Mouse (Mus musculus) intestine, postnatal 0 days (tissue): Measurements from ENCODE around the gene Calm2. TPM values are rescaled to one million over a fixed set of nuclear protein-coding genes. Genes with fewer than 3 reads are reported as not detected.
A peak's percentile ranks its signal among the peaks of the same experiment; 100 is the strongest.

Experiments used
- ATAC-seq: fragments of 200-750 bp; cut with Nextera tagmentation; 2 replicates; pipeline ENCODE4 v1.8.0; 2017; ENCODE audit warnings: mild to moderate bottlenecking, moderate TSS enrichment, moderate library complexity
- H3K27ac ChIP-seq: fragments of 300-500 bp; sonication (generic); 2 replicates; pipeline ENCODE4 v1.5.1; 2014; ENCODE audit warnings: mild to moderate bottlenecking, low read depth, low read length, moderate library complexity
- H3K27me3 ChIP-seq: fragments of 300-500 bp; sonication (generic); replicated peaks from 2 replicates; pipeline ENCODE4 v1.6.1; 2014; ENCODE audit warnings: low read length, mixed read lengths; ENCODE audit not compliant: control insufficient read depth, insufficient read depth
- H3K36me3 ChIP-seq: fragments of 300-500 bp; sonication (generic); 2 replicates; pipeline ENCODE4 v1.6.1; 2014; ENCODE audit warnings: mild to moderate bottlenecking, moderate library complexity; ENCODE audit not compliant: control insufficient read depth, insufficient read depth
- H3K4me1 ChIP-seq: fragments of 300-500 bp; sonication (generic); replicated peaks from 2 replicates; pipeline ENCODE4 v1.6.1; 2014; ENCODE audit warnings: antibody characterized with exemption, low read length, mixed read lengths; ENCODE audit not compliant: control insufficient read depth, insufficient read depth
- H3K4me2 ChIP-seq: fragments of 300-500 bp; sonication (generic); replicated peaks from 2 replicates; pipeline ENCODE4 v1.6.1; 2014; ENCODE audit warnings: low read depth, mild to moderate bottlenecking, moderate library complexity
- H3K4me3 ChIP-seq: fragments of 300-500 bp; sonication (generic); 2 replicates; pipeline ENCODE4 v1.5.1; 2014; ENCODE audit warnings: low read depth, low read length
- H3K9ac ChIP-seq: fragments of 300-500 bp; sonication (generic); 2 replicates; pipeline ENCODE4 v1.6.1; 2014; ENCODE audit warnings: mild to moderate bottlenecking, low read depth, low read length
- H3K9me3 ChIP-seq: fragments of 300-500 bp; sonication (generic); 2 replicates; pipeline ENCODE4 v1.6.1; 2016; ENCODE audit warnings: mixed run types; ENCODE audit not compliant: control insufficient read depth
- CTCF ChIP-seq: sonication (generic); IDR thresholded peaks from 2 replicates; pipeline ENCODE4 v1.5.1; 2016; ENCODE audit warnings: low read depth, mild to moderate bottlenecking, control low read depth, antibody characterized with exemption, moderate library complexity
- WGBS: fragments of 180-500 bp; shearing (Covaris S2); extraction: QIAGEN DNeasy Blood & Tissue Kit; methylation state at CpG from one replicate; pipeline ENCODE4 v1.1.7; 2014; 5-methylcytosine and 5-hydroxymethylcytosine counted together
- polyA plus RNA-seq: library from polyadenylated mRNA; unstranded; fragments of >200 nt; fragmentation: Nextera tagmentation; extraction: Ambion mirVana; gene quantifications from 2 replicates; pipeline ENCODE4 v1.2.1, GENCODE M21; 2015

The Calm2 gene
- polyA plus RNA-seq, 1 experiment from 2014 or later, result 774 TPM

DNA sequence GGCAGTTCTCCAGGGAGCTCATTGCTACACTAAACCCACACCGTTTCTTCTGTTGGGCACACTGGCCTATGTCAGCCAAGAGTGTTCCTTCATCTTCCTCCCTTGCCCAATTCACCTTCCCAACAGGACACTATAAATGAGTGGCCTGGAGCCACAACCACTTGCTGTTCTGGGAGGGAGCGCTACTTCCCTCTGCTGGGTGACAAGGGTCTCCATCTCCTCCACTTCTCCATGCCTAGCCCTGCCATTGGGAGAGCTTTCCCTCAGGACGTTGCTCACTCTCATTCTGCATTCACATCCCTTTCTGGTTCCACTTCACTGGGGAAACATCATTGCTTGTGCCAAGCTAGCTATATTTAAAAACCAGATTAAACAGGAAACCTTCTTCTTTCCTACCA is 14.8 kb upstream of the Calm2 start:
- Histone ChIP-seq H3K36me3 (no peaks in the 10 kb centered on the region), H3K27ac (no peak overlapping the region), H3K27me3 (no peaks in the 10 kb centered on the region), H3K4me3 (no peak overlapping the region), H3K9ac (no peak overlapping the region), H3K9me3 (no peaks in the 10 kb centered on the region), H3K4me1 (no peaks in the 10 kb centered on the region), H3K4me2 (no peak overlapping the region)
- 68% methylated on average over 3 of the region's 3 CpGs for WGBS
- ATAC-seq, result no peak
- peak; percentile 53 for TF ChIP-seq CTCF

- no peak for ATAC-seq
- WGBS, result 66% methylated on average over 17 of the region's 17 CpGs
- H3K9ac ChIP-seq, result no peak overlapping the region
- H3K27ac ChIP-seq, result peak overlapping the region; percentile 11; the same call in 1 of the 2 replicates
- TF ChIP-seq CTCF, result no peak
- no peak overlapping the region for H3K4me3 ChIP-seq
- H3K4me1 ChIP-seq, result no peaks in the 10 kb centered on the region
- H3K4me2 ChIP-seq, result peak overlapping the region; percentile 59
- no peaks in the 10 kb centered on the region for H3K27me3 ChIP-seq
- H3K36me3 ChIP-seq, result no peaks in the 10 kb centered on the region
- no peaks in the 10 kb centered on the region for H3K9me3 ChIP-seq
Measured at GRCm38 (mm10) chr17:87460669-87461498, 14.1 kb upstream of the Calm2 start.

- Histone ChIP-seq H3K4me1 (no peaks in the 10 kb centered on the region), H3K4me2 (peak overlapping the region; percentile 59), H3K36me3 (no peaks in the 10 kb centered on the region), H3K9me3 (no peaks in the 10 kb centered on the region), H3K27me3 (no peaks in the 10 kb centered on the region), H3K9ac (peak overlapping the region; percentile 34; the same call in 1 of the 2 replicates), H3K4me3 (no peak overlapping the region), H3K27ac (peak overlapping the region; percentile 11)
- ATAC-seq, result peak; percentile 45
- TF ChIP-seq CTCF, result no peak
- 28% methylated on average over 14 of the region's 14 CpGs for WGBS
Measured at GRCm38 (mm10) chr17:87459750-87460668, 13.3 kb upstream of the Calm2 start.

GRCm38 (mm10) chr17:87458911-87459749 is 12.4 kb upstream of the Calm2 start:
- ATAC-seq, result peak; percentile 69; the same call in 1 of the 2 replicates
- H3K9ac ChIP-seq, result peak overlapping the region; percentile 34; the same call in 1 of the 2 replicates
- H3K9me3 ChIP-seq, result no peaks in the 10 kb centered on the region
- no peaks in the 10 kb centered on the region for H3K4me1 ChIP-seq
- TF ChIP-seq CTCF, result no peak
- H3K27me3 ChIP-seq, result no peaks in the 10 kb centered on the region
- 10% methylated on average over 15 of the region's 17 CpGs for WGBS
- no peak overlapping the region for H3K4me3 ChIP-seq
- H3K4me2 ChIP-seq, result peak overlapping the region; percentile 59
- H3K27ac ChIP-seq, result peak overlapping the region; percentile 11
- H3K36me3 ChIP-seq, result no peaks in the 10 kb centered on the region

- Histone ChIP-seq H3K27ac (no peak overlapping the region), H3K4me2 (no peak overlapping the region), H3K4me3 (no peak overlapping the region), H3K9me3 (no peaks in the 10 kb centered on the region), H3K36me3 (no peaks in the 10 kb centered on the region), H3K27me3 (no peaks in the 10 kb centered on the region), H3K9ac (no peak overlapping the region), H3K4me1 (no peaks in the 10 kb centered on the region)
- no peak for TF ChIP-seq CTCF
- ATAC-seq, result no peak
- 63% methylated on average over 7 of the region's 7 CpGs for WGBS
Measured at GRCm38 (mm10) chr17:87457961-87458360, 11.2 kb upstream of the Calm2 start.
